Mouse (Mus musculus) cerebellum, postnatal 25 days (tissue): ENCODE results near the gene Tnfaip2.

Experiments
- DNase-seq, 2 experiments: peaks; one replicate each; pipeline ENCODE4 v3.0.0; 2021; ENCODE audit warnings: mixed read lengths in 2 of 2

Tnfaip2 gene

GRCm38 (mm10) chr12:111479917-111480316, 37.6 kb downstream of the Tnfaip2 start:
- DNase-seq: peak; percentile 39 to 64

DNA sequence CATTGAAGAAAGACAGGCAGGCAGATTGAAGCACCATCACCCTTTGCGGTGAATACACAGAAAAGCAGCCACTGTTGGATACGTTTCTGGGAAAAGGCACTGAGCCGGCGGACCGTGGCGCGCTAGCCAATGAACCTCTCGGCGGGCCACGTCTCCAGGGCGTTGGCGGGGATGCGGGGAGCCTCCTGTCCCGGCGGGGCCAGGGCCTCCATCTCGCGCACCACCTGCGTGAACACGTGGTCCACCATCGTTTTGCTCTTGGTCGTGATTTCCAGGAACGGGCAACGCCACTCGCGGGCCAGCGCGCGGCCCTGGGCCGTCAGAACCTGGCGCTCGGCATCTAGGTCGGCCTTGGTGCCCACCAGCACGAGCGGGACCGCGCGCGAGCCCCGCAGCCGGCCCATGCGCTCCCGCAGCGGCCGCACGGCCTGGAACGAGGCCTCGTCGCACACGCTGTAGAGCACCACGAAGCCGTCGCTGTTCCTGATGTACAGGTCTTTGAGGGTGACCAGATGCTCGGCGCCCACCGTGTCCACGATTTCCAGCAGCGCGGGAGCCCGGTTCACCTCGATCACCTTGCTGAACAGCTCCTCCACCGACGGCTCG, 42.9 kb downstream of the Tnfaip2 start:
- no peak for DNase-seq

GRCm38 (mm10) chr12:111485652-111486306, 43.5 kb downstream of the Tnfaip2 start, which contains the start of gene Gm266:
Gene Gm266 (minus strand): TSS chr12:111485823.
- DNase-seq: no peak

GRCm38 (mm10) chr12:111486455-111486854, 44.2 kb downstream of the Tnfaip2 start:
- no peak for DNase-seq

GRCm38 (mm10) chr12:111489261-111489865, 47.1 kb downstream of the Tnfaip2 start:
- DNase-seq: no peak

GRCm38 (mm10) chr12:111494931-111495330, 52.7 kb downstream of the Tnfaip2 start:
- no peak for DNase-seq

DNA sequence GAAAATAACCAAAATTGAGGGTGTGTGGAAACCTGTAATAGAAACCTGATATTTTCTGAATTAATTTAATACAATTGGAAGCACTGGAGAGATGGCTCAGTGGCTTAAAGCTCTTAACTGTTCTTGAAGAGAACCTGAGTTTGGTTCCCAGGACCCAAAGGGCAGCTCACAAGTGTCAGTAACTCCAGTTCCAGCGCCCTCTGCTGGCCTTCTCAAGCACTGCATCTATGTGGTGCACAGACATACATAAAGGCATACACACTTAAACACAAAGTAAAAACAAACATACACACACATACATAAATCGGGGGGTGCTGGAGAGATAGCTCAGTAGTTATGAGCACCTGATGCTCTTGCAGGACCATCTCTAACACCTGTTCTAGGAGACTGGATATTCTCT, 54.8 kb downstream of the Tnfaip2 start:
- no peak for DNase-seq

- DNase-seq: no peak
These were observed 57.3 kb downstream of the Tnfaip2 start for GRCm38 (mm10) chr12:111499617-111500016.

DNA sequence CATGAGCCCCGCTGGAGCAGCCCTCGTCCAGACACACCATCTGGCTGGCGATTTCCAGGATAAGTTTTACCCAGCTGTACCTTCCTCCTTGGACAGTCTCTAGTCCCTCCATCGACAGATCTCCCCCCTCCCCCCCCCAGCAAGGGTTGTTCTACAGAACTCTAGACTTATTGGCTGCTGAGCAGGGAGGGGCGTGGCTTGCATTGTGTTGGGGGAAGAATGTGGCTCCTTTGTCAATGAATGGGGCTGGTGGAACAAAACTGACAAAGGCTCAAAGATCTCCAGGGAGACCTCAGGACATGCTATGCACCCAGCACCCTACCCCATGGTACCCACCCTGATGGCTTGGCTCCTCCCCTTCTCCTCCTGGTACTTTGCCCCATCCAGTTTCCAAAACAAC, 58.5 kb downstream of the Tnfaip2 start:
- DNase-seq: no peak

DNA sequence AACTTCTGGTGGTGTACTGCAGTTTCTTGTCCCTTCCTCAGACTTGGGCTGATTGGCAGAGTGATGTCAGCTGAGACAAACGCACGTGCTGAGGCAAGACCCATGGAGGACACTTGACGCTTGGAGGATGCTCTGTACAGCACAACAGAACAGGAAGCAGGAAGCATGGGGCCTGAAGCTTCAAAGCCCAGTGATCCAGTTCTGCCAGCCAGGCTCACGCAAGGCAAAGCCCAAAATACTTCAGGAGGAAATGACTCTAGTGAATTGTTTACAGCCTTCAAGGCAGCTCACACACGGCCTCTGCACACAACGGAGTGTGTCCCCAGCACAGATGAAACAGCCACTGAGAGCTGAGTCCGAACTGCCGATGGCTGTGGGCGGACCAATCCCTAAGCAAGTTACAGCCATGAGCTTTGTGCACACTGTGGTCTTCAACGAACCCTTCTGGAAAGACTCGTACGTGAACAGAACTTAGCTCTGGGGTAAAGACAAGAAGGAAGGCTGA, 60.8 kb downstream of the Tnfaip2 start:
- no peak for DNase-seq

- DNase-seq: no peak
These were observed 61.3 kb downstream of the Tnfaip2 start for GRCm38 (mm10) chr12:111503571-111503970.
